Mouse (Mus musculus) neural tube, embryonic 15.5 days (tissue): ENCODE results near the gene Cela1. TPM values are rescaled to one million over a fixed set of nuclear protein-coding genes. Genes with fewer than 3 reads are reported as not detected.

Experiments
- ATAC-seq: fragments of 200-750 bp; cut with Nextera tagmentation; 2 replicates; pipeline ENCODE4 v1.8.0; 2017; ENCODE audit warnings: mild to moderate bottlenecking, moderate TSS enrichment, moderate library complexity; ENCODE audit not compliant: low FRiP score
- H3K27ac ChIP-seq: fragments of 300-500 bp; sonication (generic); replicated peaks from 2 replicates; pipeline ENCODE4 v1.5.1; 2015; ENCODE audit warnings: mild to moderate bottlenecking, inconsistent platforms
- H3K27me3 ChIP-seq: fragments of 300-500 bp; sonication (generic); replicated peaks from 2 replicates; pipeline ENCODE4 v1.6.1; 2015; ENCODE audit warnings: inconsistent platforms
- H3K36me3 ChIP-seq: fragments of 300-500 bp; sonication (generic); 2 replicates; pipeline ENCODE4 v1.6.1; 2015; ENCODE audit warnings: inconsistent platforms
- H3K4me1 ChIP-seq: fragments of 300-500 bp; sonication (generic); 2 replicates; pipeline ENCODE4 v1.6.1; 2015; ENCODE audit warnings: inconsistent platforms
- H3K4me2 ChIP-seq: fragments of 300-500 bp; sonication (generic); 2 replicates; pipeline ENCODE4 v1.6.1; 2015; ENCODE audit warnings: inconsistent platforms, mild to moderate bottlenecking, moderate library complexity
- H3K4me3 ChIP-seq: fragments of 300-500 bp; sonication (generic); replicated peaks from 2 replicates; pipeline ENCODE4 v1.5.1; 2015; ENCODE audit warnings: mild to moderate bottlenecking, inconsistent platforms
- H3K9ac ChIP-seq: fragments of 300-500 bp; sonication (generic); replicated peaks from 2 replicates; pipeline ENCODE4 v1.6.1; 2015; ENCODE audit warnings: mild to moderate bottlenecking, inconsistent platforms
- H3K9me3 ChIP-seq: fragments of 300-500 bp; sonication (generic); replicated peaks from 2 replicates; pipeline ENCODE4 v1.6.1; 2016; ENCODE audit warnings: inconsistent platforms
- WGBS: fragments of 180-500 bp; shearing (Covaris S2); methylation state at CpG from one replicate; pipeline ENCODE4 v1.1.7; 2015; ENCODE audit warnings: mixed read lengths; 5-methylcytosine and 5-hydroxymethylcytosine counted together
- microRNA-seq: library from miRNA; unstranded; fragments of <30 nt; microRNA quantifications from one replicate; pipeline ENCODE4, GENCODE M21; 2017
- polyA plus RNA-seq: library from polyadenylated mRNA; unstranded; fragments of >200 nt; fragmentation: Nextera tagmentation; extraction: Ambion mirVana; gene quantifications from 2 replicates; pipeline ENCODE4 v1.2.1, GENCODE M21; 2015

Cela1 gene
- polyA plus RNA-seq, 1 experiment from 2014 or later, result 3.1 TPM

DNA sequence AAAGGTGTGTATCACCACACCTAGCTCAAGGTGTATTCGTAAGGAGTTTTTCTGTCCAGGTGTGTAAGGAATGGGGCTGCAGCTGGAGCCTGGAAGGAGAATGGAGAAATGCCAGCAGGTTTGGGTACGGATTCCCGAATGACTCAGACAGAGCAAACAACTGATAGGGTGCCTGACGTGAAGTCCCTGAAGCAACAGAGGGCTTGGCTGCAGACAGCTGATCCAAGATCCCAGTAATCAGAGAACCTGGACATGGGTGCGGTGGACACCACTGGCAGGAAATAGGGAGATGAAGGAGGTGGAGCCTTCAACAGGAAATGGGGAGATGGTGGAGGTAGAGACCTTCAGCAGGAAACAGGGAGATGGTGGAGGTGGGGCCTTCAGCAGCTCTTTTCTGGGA is 55.4 kb downstream of the Cela1 start:
- Histone ChIP-seq H3K9me3 (no peaks in the 10 kb centered on the region), H3K36me3 (no peaks in the 10 kb centered on the region), H3K27me3 (peaks cover 43% of the 10 kb centered on the region), H3K4me1 (peaks cover 20% of the 10 kb centered on the region), H3K9ac (no peak overlapping the region), H3K4me2 (no peak overlapping the region), H3K4me3 (no peak overlapping the region), H3K27ac (no peak overlapping the region)
- 96% methylated on average over 5 of the region's 5 CpGs for WGBS
- no peak for ATAC-seq

- Histone ChIP-seq H3K9me3 (no peaks in the 10 kb centered on the region), H3K36me3 (no peaks in the 10 kb centered on the region), H3K4me1 (peaks cover 13% of the 10 kb centered on the region), H3K4me3 (no peak overlapping the region), H3K4me2 (no peak overlapping the region), H3K27ac (no peak overlapping the region), H3K27me3 (peaks cover 36% of the 10 kb centered on the region), H3K9ac (no peak overlapping the region)
- ATAC-seq, result no peak
- WGBS, result 86% methylated on average over 12 of the region's 12 CpGs
Observed at GRCm38 (mm10) chr15:100631454-100632170, 56.1 kb downstream of the Cela1 start.

DNA sequence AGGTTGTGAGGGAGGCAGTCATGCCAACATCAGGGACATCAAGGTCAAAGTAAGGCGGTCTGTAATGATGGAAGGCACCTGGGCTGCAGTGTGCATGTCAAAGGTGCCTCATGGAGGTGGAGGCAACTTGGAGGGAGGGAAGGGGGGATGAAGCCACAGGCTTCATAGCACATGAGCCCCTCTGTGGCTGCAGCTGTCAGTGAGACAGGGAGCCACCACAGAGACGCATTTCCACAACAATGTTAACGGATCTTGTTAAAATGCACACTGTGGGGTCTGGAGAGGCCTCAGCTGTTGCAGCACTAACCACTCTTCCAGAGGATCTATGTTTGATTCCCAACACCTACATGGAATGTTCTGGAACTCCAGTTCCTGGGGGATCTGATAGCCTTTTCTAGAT is 57.6 kb downstream of the Cela1 start:
- Histone ChIP-seq H3K4me3 (no peak overlapping the region), H3K4me2 (no peak overlapping the region), H3K27me3 (peaks cover 21% of the 10 kb centered on the region), H3K9ac (no peak overlapping the region), H3K36me3 (no peaks in the 10 kb centered on the region), H3K4me1 (peaks cover 6% of the 10 kb centered on the region; the same call in 1 of the 2 replicates), H3K27ac (no peak overlapping the region), H3K9me3 (no peaks in the 10 kb centered on the region)
- ATAC-seq, result no peak
- 55% methylated on average over 3 of the region's 3 CpGs for WGBS

GRCm38 (mm10) chr15:100628797-100629196 is 58.9 kb downstream of the Cela1 start:
- H3K36me3 ChIP-seq, result no peaks in the 10 kb centered on the region
- H3K27me3 ChIP-seq, result peaks cover 10% of the 10 kb centered on the region
- WGBS, result 54% methylated on average over 7 of the region's 7 CpGs
- H3K4me3 ChIP-seq, result no peak overlapping the region
- H3K4me2 ChIP-seq, result no peak overlapping the region
- H3K4me1 ChIP-seq, result peaks cover 6% of the 10 kb centered on the region; the same call in 1 of the 2 replicates
- no peaks in the 10 kb centered on the region for H3K9me3 ChIP-seq
- no peak overlapping the region for H3K27ac ChIP-seq
- ATAC-seq, result no peak
- no peak overlapping the region for H3K9ac ChIP-seq

GRCm38 (mm10) chr15:100627774-100628370 is 59.8 kb downstream of the Cela1 start:
- Histone ChIP-seq H3K9ac (no peak overlapping the region), H3K36me3 (no peaks in the 10 kb centered on the region), H3K9me3 (no peaks in the 10 kb centered on the region), H3K4me2 (no peak overlapping the region), H3K27ac (no peak overlapping the region), H3K4me1 (peaks cover 6% of the 10 kb centered on the region; the same call in 1 of the 2 replicates), H3K27me3 (peaks cover 4% of the 10 kb centered on the region; the same call in 1 of the 2 replicates), H3K4me3 (no peak overlapping the region)
- 5% methylated on average over 11 of the region's 11 CpGs for WGBS
- ATAC-seq, result no peak

- H3K27ac ChIP-seq, result no peak overlapping the region
- WGBS, result 11% methylated on average over 10 of the region's 10 CpGs
- no peak overlapping the region for H3K9ac ChIP-seq
- peaks cover 2% of the 10 kb centered on the region; the same call in 1 of the 2 replicates for H3K27me3 ChIP-seq
- no peak overlapping the region for H3K4me2 ChIP-seq
- no peak overlapping the region for H3K4me3 ChIP-seq
- no peaks in the 10 kb centered on the region for H3K36me3 ChIP-seq
- no peak for ATAC-seq
- H3K4me1 ChIP-seq, result peaks cover 6% of the 10 kb centered on the region; the same call in 1 of the 2 replicates
- H3K9me3 ChIP-seq, result no peaks in the 10 kb centered on the region
Observed at GRCm38 (mm10) chr15:100627287-100627686, 60.4 kb downstream of the Cela1 start.

DNA sequence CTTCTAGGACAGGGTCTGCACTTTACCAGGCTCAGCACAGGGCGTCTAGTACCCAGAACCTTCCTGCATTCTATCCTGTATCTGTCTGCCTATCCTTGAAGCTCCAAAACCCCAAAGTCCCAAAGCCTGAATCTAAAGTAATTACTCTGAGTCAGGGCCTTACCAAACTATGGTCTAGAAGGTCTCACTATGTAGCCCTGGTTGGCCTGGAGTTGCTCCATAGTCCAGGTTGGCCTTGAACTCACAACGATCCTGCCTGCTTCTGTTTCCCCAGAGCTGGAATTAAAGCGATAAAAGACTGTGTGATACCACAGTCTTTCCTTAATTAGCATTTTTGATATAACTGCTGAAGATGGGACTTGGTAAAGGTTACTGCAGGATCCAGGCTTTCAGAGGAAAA is 63.3 kb downstream of the Cela1 start:
- H3K36me3 ChIP-seq, result peaks cover 14% of the 10 kb centered on the region
- H3K9me3 ChIP-seq, result no peaks in the 10 kb centered on the region
- H3K9ac ChIP-seq, result no peak overlapping the region
- no peaks in the 10 kb centered on the region for H3K27me3 ChIP-seq
- H3K4me3 ChIP-seq, result no peak overlapping the region
- H3K4me2 ChIP-seq, result no peak overlapping the region
- H3K27ac ChIP-seq, result no peak overlapping the region
- ATAC-seq, result no peak
- H3K4me1 ChIP-seq, result peaks cover 6% of the 10 kb centered on the region; the same call in 1 of the 2 replicates
- WGBS, result 94% methylated on average over 3 of the region's 3 CpGs

Small RNA genes lying within 50 kb of the gene (microRNA-seq; reads per million reads assigned to microRNA genes)
- not detected for gene Mir6961

Other genes starting within 250 kb of the Cela1 start
- 50.6 and 57.2 TPM in 2 replicates for gene Letmd1, start 218.9 kb downstream of the Cela1 start, polyA plus RNA-seq
- 34.1 and 37.9 TPM in 2 replicates for gene Csrnp2, start 192.4 kb downstream of the Cela1 start, polyA plus RNA-seq
- 32.4 and 34.8 TPM in 2 replicates for gene Tfcp2, start 135.9 kb downstream of the Cela1 start, polyA plus RNA-seq
- gene Pou6f1, start 87.9 kb downstream of the Cela1 start, polyA plus RNA-seq, result 26.0 and 32.4 TPM in 2 replicates
- 99.3 and 144 TPM in 2 replicates for gene Dazap2, start 72.6 kb downstream of the Cela1 start, polyA plus RNA-seq
- gene Smagp, start 51.0 kb downstream of the Cela1 start, polyA plus RNA-seq, result 3.0 and 7.4 TPM in 2 replicates
- 2.6 and 11.0 TPM in 2 replicates for gene Bin2, start 18.4 kb downstream of the Cela1 start, polyA plus RNA-seq
- gene Galnt6, start 41.5 kb upstream of the Cela1 start, polyA plus RNA-seq, result 0.33 and 1.5 TPM in 2 replicates
- gene Slc4a8, start 73.8 kb upstream of the Cela1 start, polyA plus RNA-seq, result 20.9 and 25.9 TPM in 2 replicates
- 24.9 and 29.2 TPM in 2 replicates for gene Scn8a, start 181.9 kb upstream of the Cela1 start, polyA plus RNA-seq